Mouse (Mus musculus): ENCODE results near the gene Btg1-ps2.
"Not testable (repeated sequence)": the region's sequence is repeated elsewhere in the genome, so short reads cannot be mapped to it uniquely, and the experiment has no call there.

The Btg1-ps2 gene

DNA sequence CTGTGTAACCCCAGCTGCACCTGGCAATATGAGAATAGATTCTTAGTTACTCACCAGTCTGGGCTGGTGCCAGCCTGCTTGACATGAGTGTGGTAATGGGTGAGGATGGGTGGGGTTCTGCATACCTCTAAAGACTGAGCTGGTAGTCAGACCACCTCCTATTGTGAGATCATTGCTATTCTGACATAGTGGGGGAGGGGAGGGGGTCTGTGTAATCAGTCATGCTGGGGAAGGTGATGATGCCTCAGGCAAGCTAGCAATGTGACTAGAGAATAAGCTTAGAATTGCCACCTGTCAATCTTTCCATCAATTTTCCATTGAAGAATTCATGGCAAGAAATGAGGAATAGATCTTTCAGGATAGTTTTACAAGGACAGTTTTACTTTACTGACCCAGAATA is at the start of gene Btg1-ps2:
TSS of gene Btg1-ps2 (minus strand) at position 101 of the 400 bp plus-strand sequence.
- not testable (repeated sequence) for DNase-seq

GRCm38 (mm10) chrX:38085041-38085440 is 42.1 kb upstream of the Btg1-ps2 start, which contains the start of gene Rhox11:
Gene Rhox11, minus strand, starts transcription at chrX:38085141.
- no peak for DNase-seq

DNA sequence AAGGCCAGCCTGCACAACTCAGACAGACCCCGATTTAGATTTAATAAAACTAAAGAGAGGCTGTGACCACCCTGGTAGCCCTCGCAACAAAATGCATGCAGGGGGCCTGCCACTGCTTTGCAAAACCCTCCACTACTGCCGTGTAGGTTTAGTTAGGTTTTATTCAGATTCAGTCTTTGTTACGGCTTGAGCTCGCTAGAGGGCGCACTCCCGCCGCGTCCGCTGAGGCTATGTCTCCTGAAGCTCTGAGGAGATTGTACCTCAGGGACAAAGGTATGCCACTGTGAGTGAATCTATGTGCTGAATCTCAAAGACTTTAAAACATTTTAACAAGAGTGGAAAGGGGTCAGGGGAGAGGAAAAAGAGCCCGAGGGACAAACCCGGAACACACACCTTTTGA is 41.3 kb upstream of the Btg1-ps2 start:
- DNase-seq: peak; percentile 41 to 55

- DNase-seq: no peak
Observed at GRCm38 (mm10) chrX:38066175-38066574, 23.3 kb upstream of the Btg1-ps2 start, which contains the start of gene Rhox10. Gene Rhox10, plus strand, starts transcription at chrX:38066475.

DNA sequence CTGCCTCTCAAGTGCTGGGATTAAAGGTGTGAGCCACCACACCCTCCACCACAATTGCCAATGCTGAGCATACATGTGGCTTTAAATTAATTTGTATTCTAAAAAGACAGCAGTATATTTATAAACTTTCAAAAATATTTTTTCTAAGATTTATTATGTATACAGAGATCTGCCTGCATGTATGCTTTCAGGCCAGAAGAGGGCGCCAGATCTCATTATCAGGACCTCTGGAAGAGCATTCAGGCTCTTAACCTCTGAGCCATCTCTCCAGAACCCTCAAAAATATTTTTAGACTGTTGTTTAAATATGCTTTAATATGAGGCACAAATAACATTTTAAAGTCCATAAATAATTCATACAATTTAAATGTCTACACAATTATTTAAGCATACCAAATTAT is 18.6 kb upstream of the Btg1-ps2 start:
- no peak for DNase-seq

DNA sequence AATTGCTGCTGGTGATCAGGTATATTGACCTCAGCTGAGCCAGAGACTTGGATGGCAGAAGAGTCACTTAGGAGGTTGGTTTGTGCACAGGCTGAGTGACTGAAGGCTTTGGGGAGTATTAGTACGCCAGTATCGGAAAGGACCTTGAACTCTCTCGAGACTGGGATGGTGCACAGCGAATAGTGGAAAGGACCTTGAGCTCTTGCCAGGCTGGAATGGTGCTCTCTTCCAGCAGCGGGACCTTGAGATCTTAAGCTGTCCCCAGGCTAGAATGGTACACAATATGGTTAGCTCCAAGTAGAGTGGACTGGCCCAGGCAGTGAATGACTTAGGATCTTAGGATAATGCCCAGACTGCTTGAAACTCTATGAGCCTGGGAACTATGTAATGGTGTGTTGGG is 3.2 kb downstream of the Btg1-ps2 start:
- DNase-seq: no peak

GRCm38 (mm10) chrX:38033841-38034240 is 9.1 kb downstream of the Btg1-ps2 start:
- DNase-seq: no peak

- DNase-seq: not testable (repeated sequence)
Observed at GRCm38 (mm10) chrX:38018597-38018996, 24.3 kb downstream of the Btg1-ps2 start, which contains the start of gene Btg1-ps1. Gene Btg1-ps1, minus strand, starts transcription at chrX:38018815.

GRCm38 (mm10) chrX:38008756-38009155 is 34.2 kb downstream of the Btg1-ps2 start:
- DNase-seq: no peak

Measured in cerebellum, postnatal 36 days (tissue).